Mouse (Mus musculus) limb, embryonic 12.5 days (tissue): ENCODE measurements around the gene 1700007K13Rik. TPM values are rescaled to one million over a fixed set of nuclear protein-coding genes. Genes with fewer than 3 reads are reported as not detected.
"Not testable (repeated sequence)": the region's sequence is repeated elsewhere in the genome, so short reads cannot be mapped to it uniquely, and the experiment has no call there.

Experiments
- ATAC-seq: fragments of 200-750 bp; cut with Nextera tagmentation; 2 replicates; pipeline ENCODE4 v1.8.0; 2017; ENCODE audit warnings: low read depth, moderate TSS enrichment; ENCODE audit not compliant: insufficient number of reproducible peaks, insufficient read depth, low FRiP score, low TSS enrichment
- H3K27ac ChIP-seq: fragments of 300-500 bp; sonication (generic); 2 replicates; pipeline ENCODE4 v1.5.1; 2016; ENCODE audit warnings: mild to moderate bottlenecking, moderate library complexity
- H3K27me3 ChIP-seq: fragments of 300-500 bp; sonication (generic); 2 replicates; pipeline ENCODE4 v1.6.1; 2016; ENCODE audit warnings: mild to moderate bottlenecking, moderate library complexity
- H3K36me3 ChIP-seq: fragments of 300-500 bp; sonication (generic); 2 replicates; pipeline ENCODE4 v1.6.1; 2016; ENCODE audit warnings: mild to moderate bottlenecking, moderate library complexity
- H3K4me1 ChIP-seq: fragments of 300-500 bp; sonication (generic); replicated peaks from 2 replicates; pipeline ENCODE4 v1.6.1; 2016
- H3K4me2 ChIP-seq: fragments of 300-500 bp; sonication (generic); 2 replicates; pipeline ENCODE4 v1.6.1; 2016; ENCODE audit warnings: mild to moderate bottlenecking, moderate library complexity
- H3K4me3 ChIP-seq: fragments of 300-500 bp; sonication (generic); replicated peaks from 2 replicates; pipeline ENCODE4 v1.5.1; 2016; ENCODE audit warnings: mild to moderate bottlenecking
- H3K9ac ChIP-seq: fragments of 300-500 bp; sonication (generic); replicated peaks from 2 replicates; pipeline ENCODE4 v1.6.1; 2016; ENCODE audit warnings: mild to moderate bottlenecking, moderate library complexity
- H3K9me3 ChIP-seq: fragments of 300-500 bp; sonication (generic); 2 replicates; pipeline ENCODE4 v1.6.1; 2016; ENCODE audit warnings: mild to moderate bottlenecking, moderate library complexity
- WGBS: fragments of 180-500 bp; shearing (Covaris S2); methylation state at CpG from one replicate; pipeline ENCODE4 v1.1.7; 2016; 5-methylcytosine and 5-hydroxymethylcytosine counted together
- polyA plus RNA-seq: library from polyadenylated mRNA; unstranded; fragments of >200 nt; fragmentation: Nextera tagmentation; extraction: Ambion mirVana; gene quantifications from 2 replicates; pipeline ENCODE4 v1.2.1, GENCODE M21; 2016

Gene 1700007K13Rik
- 0.70 and 0.73 TPM in 2 replicates for polyA plus RNA-seq

- H3K9ac ChIP-seq, result peak within 1 kb of the TSS; percentile 53
- H3K4me1 ChIP-seq, result peaks cover 15% of the 10 kb centered on the region
- WGBS, result 6% methylated on average over 25 of the region's 25 CpGs
- ATAC-seq, result 0 out of 2 replicates have a peak, but pooled peaks have one; percentile 41
- peak within 1 kb of the TSS; percentile 71 for H3K4me2 ChIP-seq
- H3K27ac ChIP-seq, result no peak within 1 kb of the TSS
- H3K36me3 ChIP-seq, result peaks cover 23% of the 10 kb centered on the region
- peak within 1 kb of the TSS; percentile 34 for H3K4me3 ChIP-seq
- peaks cover 12% of the 10 kb centered on the region; the same call in 1 of the 2 replicates for H3K27me3 ChIP-seq
- H3K9me3 ChIP-seq, result no peaks in the 10 kb centered on the region
Measured at GRCm38 (mm10) chr2:28465836-28466518, at the start of gene 1700007K13Rik. Gene 1700007K13Rik, minus strand, starts transcription at chr2:28466332.

- H3K36me3 ChIP-seq, result 0 out of 2 replicates have a peak, but pooled peaks cover 10% of the 10 kb centered on the region
- WGBS, result 20% methylated on average over 5 of the region's 5 CpGs
- H3K27ac ChIP-seq, result peak overlapping the region; percentile 75
- H3K9me3 ChIP-seq, result no peaks in the 10 kb centered on the region
- ATAC-seq, result no peak
- peak overlapping the region; percentile 81 for H3K4me3 ChIP-seq
- H3K4me2 ChIP-seq, result peak overlapping the region; percentile 89
- peak overlapping the region; percentile 91 for H3K9ac ChIP-seq
- peaks cover 37% of the 10 kb centered on the region for H3K4me1 ChIP-seq
- no peaks in the 10 kb centered on the region for H3K27me3 ChIP-seq
Measured at GRCm38 (mm10) chr2:28514489-28514888, 48.4 kb upstream of the 1700007K13Rik start.

- Histone ChIP-seq H3K9me3 (no peaks in the 10 kb centered on the region), H3K27me3 (no peaks in the 10 kb centered on the region), H3K4me2 (peak overlapping the region; percentile 89), H3K36me3 (0 out of 2 replicates have a peak, but pooled peaks cover 6% of the 10 kb centered on the region), H3K9ac (peak overlapping the region; percentile 91), H3K4me1 (peaks cover 37% of the 10 kb centered on the region), H3K27ac (peak overlapping the region; percentile 75), H3K4me3 (peak overlapping the region; percentile 81)
- WGBS, result 7% methylated on average over 47 of the region's 47 CpGs
- peak; percentile 60 for ATAC-seq
Measured at GRCm38 (mm10) chr2:28513431-28514370, 47.6 kb upstream of the 1700007K13Rik start.

- no peaks in the 10 kb centered on the region for H3K9me3 ChIP-seq
- H3K4me1 ChIP-seq, result peaks cover 29% of the 10 kb centered on the region
- peak within 1 kb of the TSS; percentile 89 for H3K4me2 ChIP-seq
- peak; percentile 49 for ATAC-seq
- H3K27me3 ChIP-seq, result no peaks in the 10 kb centered on the region
- H3K27ac ChIP-seq, result peak within 1 kb of the TSS; percentile 75
- no peaks in the 10 kb centered on the region for H3K36me3 ChIP-seq
- peak within 1 kb of the TSS; percentile 81 for H3K4me3 ChIP-seq
- H3K9ac ChIP-seq, result peak within 1 kb of the TSS; percentile 91
- under 1% methylated on average over 68 of the region's 71 CpGs for WGBS
Measured at GRCm38 (mm10) chr2:28512798-28513401, 46.8 kb upstream of the 1700007K13Rik start, which contains the start of gene Ralgds. Gene Ralgds, plus strand, starts transcription at chr2:28513125.

GRCm38 (mm10) chr2:28511600-28511999, 45.5 kb upstream of the 1700007K13Rik start:
- not testable (repeated sequence) for ATAC-seq, H3K9me3 ChIP-seq, H3K27me3 ChIP-seq, H3K36me3 ChIP-seq, H3K4me3 ChIP-seq, H3K4me2 ChIP-seq, H3K9ac ChIP-seq, H3K27ac ChIP-seq
- H3K4me1 ChIP-seq, result peaks cover 21% of the 10 kb centered on the region
- 62% methylated on average over 5 of the region's 5 CpGs for WGBS

GRCm38 (mm10) chr2:28506291-28506690, 40.2 kb upstream of the 1700007K13Rik start:
- 73% methylated on average over 6 of the region's 6 CpGs for WGBS
- no peak overlapping the region for H3K9ac ChIP-seq
- no peak overlapping the region for H3K27ac ChIP-seq
- H3K4me2 ChIP-seq, result no peak overlapping the region
- H3K4me3 ChIP-seq, result no peak overlapping the region
- 0 out of 2 replicates have a peak, but pooled peaks cover 2% of the 10 kb centered on the region for H3K27me3 ChIP-seq
- H3K4me1 ChIP-seq, result no peaks in the 10 kb centered on the region
- no peaks in the 10 kb centered on the region for H3K36me3 ChIP-seq
- no peaks in the 10 kb centered on the region for H3K9me3 ChIP-seq
- ATAC-seq, result no peak

GRCm38 (mm10) chr2:28505795-28506194, 39.7 kb upstream of the 1700007K13Rik start, which contains the start of gene Gm10134:
Gene Gm10134, plus strand, starts transcription at chr2:28506095.
- no peaks in the 10 kb centered on the region for H3K36me3 ChIP-seq
- H3K27ac ChIP-seq, result no peak within 1 kb of the TSS
- H3K4me1 ChIP-seq, result no peaks in the 10 kb centered on the region
- ATAC-seq, result no peak
- no peak within 1 kb of the TSS for H3K4me2 ChIP-seq
- no peak within 1 kb of the TSS for H3K4me3 ChIP-seq
- no peak within 1 kb of the TSS for H3K9ac ChIP-seq
- H3K27me3 ChIP-seq, result 0 out of 2 replicates have a peak, but pooled peaks cover 4% of the 10 kb centered on the region
- no peaks in the 10 kb centered on the region for H3K9me3 ChIP-seq
- 75% methylated on average over 3 of the region's 3 CpGs for WGBS

- WGBS, result 92% methylated on average over 13 of the region's 13 CpGs
- Histone ChIP-seq H3K4me1 (no peaks in the 10 kb centered on the region), H3K4me2 (no peak overlapping the region), H3K9me3 (no peaks in the 10 kb centered on the region), H3K4me3 (no peak overlapping the region), H3K27me3 (0 out of 2 replicates have a peak, but pooled peaks cover 4% of the 10 kb centered on the region), H3K36me3 (no peaks in the 10 kb centered on the region), H3K27ac (no peak overlapping the region), H3K9ac (no peak overlapping the region)
- ATAC-seq, result no peak
Measured at GRCm38 (mm10) chr2:28504676-28505075, 38.5 kb upstream of the 1700007K13Rik start.

GRCm38 (mm10) chr2:28502987-28503386, 36.9 kb upstream of the 1700007K13Rik start:
- Histone ChIP-seq H3K36me3 (no peaks in the 10 kb centered on the region), H3K27me3 (0 out of 2 replicates have a peak, but pooled peaks cover 4% of the 10 kb centered on the region), H3K4me1 (no peaks in the 10 kb centered on the region), H3K9me3 (no peaks in the 10 kb centered on the region), H3K9ac (no peak overlapping the region), H3K4me3 (no peak overlapping the region), H3K4me2 (no peak overlapping the region), H3K27ac (no peak overlapping the region)
- no peak for ATAC-seq
- WGBS, result 87% methylated on average over 10 of the region's 10 CpGs

- H3K9me3 ChIP-seq, result no peaks in the 10 kb centered on the region
Measured at GRCm38 (mm10) chr2:28498431-28498830, 32.3 kb upstream of the 1700007K13Rik start.

More at GRCm38 (mm10) chr2:28498431-28498830, 32.3 kb upstream of the 1700007K13Rik start:
- H3K27me3 ChIP-seq, result 0 out of 2 replicates have a peak, but pooled peaks cover 4% of the 10 kb centered on the region
- no peak overlapping the region for H3K9ac ChIP-seq
- no peaks in the 10 kb centered on the region for H3K36me3 ChIP-seq
- no peaks in the 10 kb centered on the region for H3K4me1 ChIP-seq
- no peak overlapping the region for H3K4me3 ChIP-seq
- H3K4me2 ChIP-seq, result no peak overlapping the region
- WGBS, result 91% methylated on average over 4 of the region's 4 CpGs
- no peak overlapping the region for H3K27ac ChIP-seq
- no peak for ATAC-seq
